Mouse (Mus musculus): ENCODE measurements at regions not wholly inside any gene's neighbourhood (a gene's known extent, or its start where the extent isn't known, plus 50 kb on each side); places are given as distances from the start of the nearest gene placed in this dataset.
A peak's percentile ranks its signal among the peaks of the same experiment; 100 is the strongest.

- Histone ChIP-seq H3K4me3 (ENCODE audit: low read depth, low read length) (no peak overlapping the region), H3K4me2 (ENCODE audit: low read depth, low read length) (no peak overlapping the region), H3K36me3 (replicated peaks; ENCODE audit: control insufficient read depth, insufficient read depth, low read depth, low read length) (no peaks in the 10 kb centered on the region), H3K4me1 (ENCODE audit: control insufficient read depth, insufficient read depth, low read length) (no peaks in the 10 kb centered on the region), H3K9me3 (replicated peaks; ENCODE audit: control insufficient read depth, low read length) (no peaks in the 10 kb centered on the region), H3K9ac (replicated peaks; ENCODE audit: low read length) (no peak overlapping the region), H3K27me3 (ENCODE audit: control insufficient read depth, insufficient read depth, low read length) (no peaks in the 10 kb centered on the region), H3K27ac (replicated peaks; ENCODE audit: low read depth, low read length) (no peak overlapping the region)
- ATAC-seq (replicated peaks; ENCODE audit: insufficient number of reproducible peaks, low FRiP score, low TSS enrichment, low read depth) (no peak), DNase-seq (ENCODE audit: low spot score) (no peak)
- 57% methylated on average over 7 of the region's 7 CpGs for WGBS
These were observed 90.2 kb downstream of the Sec23ip start for GRCm38 (mm10) chr7:128834894-128835293.

GRCm38 (mm10) chr7:128836435-128836834 lies 91.7 kb downstream of the Sec23ip start:
- WGBS: 77% methylated on average over 6 of the region's 6 CpGs
- ATAC-seq (replicated peaks; ENCODE audit: insufficient number of reproducible peaks, low FRiP score, low TSS enrichment, low read depth): no peak

GRCm38 (mm10) chr7:128842561-128842960 lies 97.8 kb downstream of the Sec23ip start:
- Histone ChIP-seq H3K27me3 (ENCODE audit: control insufficient read depth, insufficient read depth, low read length) (no peaks in the 10 kb centered on the region), H3K4me3 (ENCODE audit: low read depth, low read length) (no peak overlapping the region), H3K9ac (replicated peaks; ENCODE audit: low read length) (no peak overlapping the region), H3K4me1 (ENCODE audit: control insufficient read depth, insufficient read depth, low read length) (no peaks in the 10 kb centered on the region), H3K27ac (replicated peaks; ENCODE audit: low read depth, low read length) (no peak overlapping the region), H3K36me3 (replicated peaks; ENCODE audit: control insufficient read depth, insufficient read depth, low read depth, low read length) (no peaks in the 10 kb centered on the region), H3K4me2 (ENCODE audit: low read depth, low read length) (no peak overlapping the region), H3K9me3 (replicated peaks; ENCODE audit: control insufficient read depth, low read length) (no peaks in the 10 kb centered on the region)
- no peak for ATAC-seq (replicated peaks; ENCODE audit: insufficient number of reproducible peaks, low FRiP score, low TSS enrichment, low read depth)
- 94% methylated on average over 10 of the region's 10 CpGs for WGBS
- DNase-seq (ENCODE audit: low spot score): no peak

More at GRCm38 (mm10) chr7:128836435-128836834, 91.7 kb downstream of the Sec23ip start:
- DNase-seq (ENCODE audit: low spot score): no peak
- Histone ChIP-seq H3K9me3 (replicated peaks; ENCODE audit: control insufficient read depth, low read length) (no peaks in the 10 kb centered on the region), H3K36me3 (replicated peaks; ENCODE audit: control insufficient read depth, insufficient read depth, low read depth, low read length) (no peaks in the 10 kb centered on the region), H3K4me2 (ENCODE audit: low read depth, low read length) (no peak overlapping the region), H3K9ac (replicated peaks; ENCODE audit: low read length) (no peak overlapping the region), H3K4me3 (ENCODE audit: low read depth, low read length) (no peak overlapping the region), H3K4me1 (ENCODE audit: control insufficient read depth, insufficient read depth, low read length) (no peaks in the 10 kb centered on the region), H3K27ac (replicated peaks; ENCODE audit: low read depth, low read length) (no peak overlapping the region), H3K27me3 (ENCODE audit: control insufficient read depth, insufficient read depth, low read length) (no peaks in the 10 kb centered on the region)

DNA sequence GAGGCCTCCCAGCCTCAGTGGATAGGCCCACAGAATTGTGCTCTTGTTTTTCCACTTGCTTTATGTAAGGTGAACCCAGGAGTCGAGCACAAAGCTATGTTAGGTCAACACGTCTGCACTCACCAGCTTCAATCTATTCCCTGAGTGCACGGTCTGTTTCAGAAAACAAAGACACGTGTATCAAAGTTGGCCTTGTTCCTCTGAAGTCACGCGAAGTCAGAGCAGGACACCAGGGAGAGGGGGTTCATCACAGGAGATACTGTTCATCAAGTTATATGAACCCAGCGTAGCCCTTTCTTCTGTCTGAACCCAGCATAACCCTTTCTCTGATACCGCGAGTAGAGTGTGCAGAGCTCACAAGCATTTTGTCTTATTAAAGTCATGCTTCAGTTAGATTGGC lies 98.8 kb downstream of the Sec23ip start:
- WGBS: 72% methylated on average over 9 of the region's 9 CpGs
- no peaks in the 10 kb centered on the region for H3K36me3 ChIP-seq (replicated peaks; ENCODE audit: control insufficient read depth, insufficient read depth, low read depth, low read length)

DNA sequence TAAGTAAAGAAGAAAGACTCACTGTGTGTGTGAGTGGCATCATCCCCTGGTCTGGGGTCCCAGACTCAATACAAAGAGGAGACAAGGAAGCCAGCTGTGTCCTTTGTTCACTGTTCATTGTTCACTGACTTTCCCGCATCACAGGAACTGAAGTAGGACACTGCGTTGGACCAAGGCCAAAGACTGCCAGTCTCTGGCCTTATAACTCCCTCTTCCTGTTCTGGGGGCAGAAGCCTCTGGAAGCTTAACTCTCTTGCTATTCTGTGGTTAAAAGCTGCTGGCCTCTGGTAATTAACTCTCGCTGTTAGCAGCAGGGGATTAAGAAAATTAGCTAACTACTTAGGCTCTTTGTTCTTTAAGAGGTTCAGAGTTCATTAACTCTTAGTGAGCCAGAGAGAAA lies 104.5 kb downstream of the Sec23ip start:
- Histone ChIP-seq H3K27me3 (ENCODE audit: control insufficient read depth, insufficient read depth, low read length) (no peaks in the 10 kb centered on the region), H3K36me3 (replicated peaks; ENCODE audit: control insufficient read depth, insufficient read depth, low read depth, low read length) (no peaks in the 10 kb centered on the region), H3K9ac (replicated peaks; ENCODE audit: low read length) (no peak overlapping the region), H3K4me1 (ENCODE audit: control insufficient read depth, insufficient read depth, low read length) (no peaks in the 10 kb centered on the region), H3K27ac (replicated peaks; ENCODE audit: low read depth, low read length) (no peak overlapping the region), H3K4me2 (ENCODE audit: low read depth, low read length) (no peak overlapping the region), H3K9me3 (replicated peaks; ENCODE audit: control insufficient read depth, low read length) (no peaks in the 10 kb centered on the region), H3K4me3 (ENCODE audit: low read depth, low read length) (no peak overlapping the region)
- WGBS: 9% methylated on average over 3 of the region's 3 CpGs
- ATAC-seq (replicated peaks; ENCODE audit: insufficient number of reproducible peaks, low FRiP score, low TSS enrichment, low read depth) (no peak), DNase-seq (ENCODE audit: low spot score) (peak; percentile 8)

More for the DNA sequence above, 98.8 kb downstream of the Sec23ip start:
- no peak for ATAC-seq (replicated peaks; ENCODE audit: insufficient number of reproducible peaks, low FRiP score, low TSS enrichment, low read depth)
- no peak overlapping the region for H3K4me2 ChIP-seq (ENCODE audit: low read depth, low read length)
- H3K4me1 ChIP-seq (ENCODE audit: control insufficient read depth, insufficient read depth, low read length): no peaks in the 10 kb centered on the region
- no peak for DNase-seq (ENCODE audit: low spot score)
- H3K27me3 ChIP-seq (ENCODE audit: control insufficient read depth, insufficient read depth, low read length): no peaks in the 10 kb centered on the region
- H3K9ac ChIP-seq (replicated peaks; ENCODE audit: low read length): no peak overlapping the region
- no peak overlapping the region for H3K27ac ChIP-seq (replicated peaks; ENCODE audit: low read depth, low read length)
- no peaks in the 10 kb centered on the region for H3K9me3 ChIP-seq (replicated peaks; ENCODE audit: control insufficient read depth, low read length)
- H3K4me3 ChIP-seq (ENCODE audit: low read depth, low read length): no peak overlapping the region

- no peaks in the 10 kb centered on the region for H3K4me1 ChIP-seq (ENCODE audit: control insufficient read depth, insufficient read depth, low read length)
- H3K9me3 ChIP-seq (replicated peaks; ENCODE audit: control insufficient read depth, low read length): no peaks in the 10 kb centered on the region
- H3K4me2 ChIP-seq (ENCODE audit: low read depth, low read length): no peak overlapping the region
- H3K27ac ChIP-seq (replicated peaks; ENCODE audit: low read depth, low read length): no peak overlapping the region
- ATAC-seq (replicated peaks; ENCODE audit: insufficient number of reproducible peaks, low FRiP score, low TSS enrichment, low read depth): no peak
- 83% methylated on average over 4 of the region's 4 CpGs for WGBS
- no peak for DNase-seq (ENCODE audit: low spot score)
- H3K27me3 ChIP-seq (ENCODE audit: control insufficient read depth, insufficient read depth, low read length): no peaks in the 10 kb centered on the region
- H3K4me3 ChIP-seq (ENCODE audit: low read depth, low read length): no peak overlapping the region
- H3K36me3 ChIP-seq (replicated peaks; ENCODE audit: control insufficient read depth, insufficient read depth, low read depth, low read length): no peaks in the 10 kb centered on the region
- no peak overlapping the region for H3K9ac ChIP-seq (replicated peaks; ENCODE audit: low read length)
These were observed 109.5 kb downstream of the Sec23ip start for GRCm38 (mm10) chr7:128854193-128854592.

DNA sequence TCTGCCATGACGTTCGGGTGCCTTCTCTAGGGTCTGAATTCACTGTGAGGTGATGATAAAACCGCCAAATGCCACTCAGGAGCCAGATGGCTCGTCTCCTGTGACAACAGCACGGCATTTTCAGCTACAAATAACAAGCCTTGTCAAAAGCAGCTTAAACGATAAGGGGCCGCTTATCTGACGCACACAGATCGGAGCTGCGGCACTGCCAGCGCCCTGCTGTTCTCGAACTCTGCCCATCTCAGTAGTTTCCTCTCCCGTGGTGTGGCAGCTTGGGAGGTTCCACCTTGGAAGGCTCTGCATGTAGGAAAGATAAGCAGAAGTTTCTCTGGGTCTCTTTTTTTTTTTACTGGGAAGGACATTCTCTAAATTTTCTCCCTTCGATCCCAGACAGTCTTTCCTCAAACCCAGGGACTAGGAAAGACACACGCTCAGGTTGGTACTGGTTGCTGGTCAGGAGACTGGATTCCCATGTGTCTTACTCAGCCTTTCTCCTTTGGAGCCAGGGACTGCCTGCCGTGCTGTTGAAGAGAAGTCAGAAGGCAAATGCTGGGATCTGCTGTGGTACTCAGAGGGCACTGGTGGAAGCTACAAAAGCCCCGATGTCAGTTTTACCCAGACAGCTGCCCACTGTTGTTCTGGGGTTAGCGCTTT lies 110.1 kb downstream of the Sec23ip start:
- Histone ChIP-seq H3K9ac (replicated peaks; ENCODE audit: low read length) (no peak overlapping the region), H3K27me3 (ENCODE audit: control insufficient read depth, insufficient read depth, low read length) (no peaks in the 10 kb centered on the region), H3K9me3 (replicated peaks; ENCODE audit: control insufficient read depth, low read length) (no peaks in the 10 kb centered on the region), H3K27ac (replicated peaks; ENCODE audit: low read depth, low read length) (no peak overlapping the region), H3K4me2 (ENCODE audit: low read depth, low read length) (no peak overlapping the region), H3K4me1 (ENCODE audit: control insufficient read depth, insufficient read depth, low read length) (no peaks in the 10 kb centered on the region), H3K4me3 (ENCODE audit: low read depth, low read length) (no peak overlapping the region), H3K36me3 (replicated peaks; ENCODE audit: control insufficient read depth, insufficient read depth, low read depth, low read length) (no peaks in the 10 kb centered on the region)
- 75% methylated on average over 18 of the region's 18 CpGs for WGBS
- DNase-seq (ENCODE audit: low spot score) (no peak), ATAC-seq (replicated peaks; ENCODE audit: insufficient number of reproducible peaks, low FRiP score, low TSS enrichment, low read depth) (no peak)

- Histone ChIP-seq H3K27ac (replicated peaks; ENCODE audit: low read depth, low read length) (no peak overlapping the region), H3K9ac (replicated peaks; ENCODE audit: low read length) (no peak overlapping the region), H3K27me3 (ENCODE audit: control insufficient read depth, insufficient read depth, low read length) (no peaks in the 10 kb centered on the region), H3K36me3 (replicated peaks; ENCODE audit: control insufficient read depth, insufficient read depth, low read depth, low read length) (no peaks in the 10 kb centered on the region), H3K4me1 (ENCODE audit: control insufficient read depth, insufficient read depth, low read length) (no peaks in the 10 kb centered on the region), H3K4me3 (ENCODE audit: low read depth, low read length) (no peak overlapping the region), H3K4me2 (ENCODE audit: low read depth, low read length) (no peak overlapping the region), H3K9me3 (replicated peaks; ENCODE audit: control insufficient read depth, low read length) (no peaks in the 10 kb centered on the region)
- 0 out of 2 replicates have a peak, but pooled peaks have one; percentile 62 for ATAC-seq (replicated peaks; ENCODE audit: insufficient number of reproducible peaks, low FRiP score, low TSS enrichment, low read depth)
- peak; percentile 85 for DNase-seq (ENCODE audit: low spot score)
- WGBS: 3% methylated on average over 3 of the region's 3 CpGs
These were observed 115.4 kb downstream of the Sec23ip start for GRCm38 (mm10) chr7:128860141-128860540.
